Mouse (Mus musculus): Measurements from ENCODE around the gene Pde4b. TPM values are rescaled to one million over a fixed set of nuclear protein-coding genes. Genes with fewer than 3 reads are reported as not detected.

The Pde4b gene
- polyA plus RNA-seq, 1 experiment from 2014 or later, result 43.4 TPM

GRCm38 (mm10) chr4:102591798-102592197, 504.5 kb downstream of the Pde4b start:
- H3K4me3 ChIP-seq (ENCODE audit: low read length), result peak overlapping the region; percentile 11; the same call in 1 of the 2 replicates
- H3K36me3 ChIP-seq (ENCODE audit: control insufficient read depth, insufficient read depth, low read length), result no peaks in the 10 kb centered on the region
- peak overlapping the region; percentile 44 for H3K4me2 ChIP-seq (ENCODE audit: low read length)
- peak overlapping the region; percentile 54 for H3K9ac ChIP-seq (ENCODE audit: low read depth, low read length)
- no peaks in the 10 kb centered on the region for H3K9me3 ChIP-seq (ENCODE audit: control insufficient read depth, low read length)
- WGBS, result 18% methylated on average over 4 of the region's 4 CpGs
- H3K27me3 ChIP-seq (replicated peaks; ENCODE audit: control insufficient read depth, insufficient read depth, low read length), result no peaks in the 10 kb centered on the region
- ATAC-seq, result peak; percentile 54; the same call in 1 of the 2 replicates
- peaks cover 27% of the 10 kb centered on the region for H3K4me1 ChIP-seq (ENCODE audit: control insufficient read depth, insufficient read depth, low read depth, low read length)
- peak overlapping the region; percentile 63 for H3K27ac ChIP-seq (ENCODE audit: low read depth, low read length)

DNA sequence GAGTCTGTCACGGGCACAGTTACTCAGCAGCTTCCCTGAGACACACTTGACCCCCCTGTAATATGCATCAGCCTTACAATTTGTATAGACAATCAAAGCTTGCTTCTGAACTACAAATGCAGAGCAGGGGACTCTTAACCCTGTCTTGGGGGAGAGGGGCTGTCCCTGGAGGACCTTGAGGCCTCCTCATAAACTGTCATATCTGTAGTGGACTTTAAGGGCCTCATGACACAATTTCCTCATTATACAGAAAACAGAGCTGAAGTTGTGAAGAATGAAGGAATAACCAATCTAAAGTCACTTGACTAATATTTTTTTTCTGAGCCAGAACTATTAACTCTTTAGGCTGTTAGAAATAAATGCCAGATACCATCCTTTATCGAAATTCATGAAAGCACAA, 505.2 kb downstream of the Pde4b start:
- ATAC-seq, result no peak
- H3K9me3 ChIP-seq (ENCODE audit: control insufficient read depth, low read length), result no peaks in the 10 kb centered on the region
- peak overlapping the region; percentile 44 for H3K4me2 ChIP-seq (ENCODE audit: low read length)
- peak overlapping the region; percentile 63 for H3K27ac ChIP-seq (ENCODE audit: low read depth, low read length)
- peaks cover 27% of the 10 kb centered on the region for H3K4me1 ChIP-seq (ENCODE audit: control insufficient read depth, insufficient read depth, low read depth, low read length)
- peaks cover 7% of the 10 kb centered on the region for H3K36me3 ChIP-seq (ENCODE audit: control insufficient read depth, insufficient read depth, low read length)
- 58% methylated on average over 2 of the region's 2 CpGs for WGBS
- H3K27me3 ChIP-seq (replicated peaks; ENCODE audit: control insufficient read depth, insufficient read depth, low read length), result no peaks in the 10 kb centered on the region
- H3K9ac ChIP-seq (ENCODE audit: low read depth, low read length), result peak overlapping the region; percentile 54
- H3K4me3 ChIP-seq (ENCODE audit: low read length), result no peak overlapping the region

GRCm38 (mm10) chr4:102593631-102594030, 506.3 kb downstream of the Pde4b start:
- H3K36me3 ChIP-seq (ENCODE audit: control insufficient read depth, insufficient read depth, low read length), result peaks cover 11% of the 10 kb centered on the region
- no peak overlapping the region for H3K9ac ChIP-seq (ENCODE audit: low read depth, low read length)
- H3K27me3 ChIP-seq (replicated peaks; ENCODE audit: control insufficient read depth, insufficient read depth, low read length), result no peaks in the 10 kb centered on the region
- no peak overlapping the region for H3K27ac ChIP-seq (ENCODE audit: low read depth, low read length)
- no peak overlapping the region for H3K4me3 ChIP-seq (ENCODE audit: low read length)
- no peaks in the 10 kb centered on the region for H3K9me3 ChIP-seq (ENCODE audit: control insufficient read depth, low read length)
- H3K4me2 ChIP-seq (ENCODE audit: low read length), result no peak overlapping the region; the same call in 1 of the 2 replicates
- no peak for ATAC-seq
- H3K4me1 ChIP-seq (ENCODE audit: control insufficient read depth, insufficient read depth, low read depth, low read length), result peaks cover 23% of the 10 kb centered on the region
- WGBS, result 58% methylated on average over 4 of the region's 4 CpGs

- Histone ChIP-seq H3K9me3 (ENCODE audit: control insufficient read depth, low read length) (no peaks in the 10 kb centered on the region), H3K4me1 (ENCODE audit: control insufficient read depth, insufficient read depth, low read depth, low read length) (peaks cover 15% of the 10 kb centered on the region), H3K36me3 (ENCODE audit: control insufficient read depth, insufficient read depth, low read length) (peaks cover 18% of the 10 kb centered on the region), H3K4me2 (ENCODE audit: low read length) (no peak overlapping the region), H3K27ac (ENCODE audit: low read depth, low read length) (no peak overlapping the region), H3K9ac (ENCODE audit: low read depth, low read length) (no peak overlapping the region), H3K4me3 (ENCODE audit: low read length) (no peak overlapping the region), H3K27me3 (replicated peaks; ENCODE audit: control insufficient read depth, insufficient read depth, low read length) (no peaks in the 10 kb centered on the region)
- WGBS, result 71% methylated on average over 3 of the region's 3 CpGs
- no peak for ATAC-seq
Measured at GRCm38 (mm10) chr4:102594506-102594905, 507.2 kb downstream of the Pde4b start.

GRCm38 (mm10) chr4:102603968-102604367, 516.6 kb downstream of the Pde4b start:
- no peaks in the 10 kb centered on the region for H3K4me1 ChIP-seq (ENCODE audit: control insufficient read depth, insufficient read depth, low read depth, low read length)
- no peak for ATAC-seq
- WGBS, result 92% methylated on average over 3 of the region's 3 CpGs

GRCm38 (mm10) chr4:102605231-102605630, 517.9 kb downstream of the Pde4b start:
- peaks cover 16% of the 10 kb centered on the region for H3K36me3 ChIP-seq (ENCODE audit: control insufficient read depth, insufficient read depth, low read length)
- no peak overlapping the region for H3K4me3 ChIP-seq (ENCODE audit: low read length)
- H3K4me2 ChIP-seq (ENCODE audit: low read length), result no peak overlapping the region
- H3K9ac ChIP-seq (ENCODE audit: low read depth, low read length), result no peak overlapping the region
- WGBS, result 90% methylated on average over 8 of the region's 8 CpGs
- H3K9me3 ChIP-seq (ENCODE audit: control insufficient read depth, low read length), result no peaks in the 10 kb centered on the region
- H3K27ac ChIP-seq (ENCODE audit: low read depth, low read length), result no peak overlapping the region
- ATAC-seq, result no peak
- H3K4me1 ChIP-seq (ENCODE audit: control insufficient read depth, insufficient read depth, low read depth, low read length), result no peaks in the 10 kb centered on the region
- H3K27me3 ChIP-seq (replicated peaks; ENCODE audit: control insufficient read depth, insufficient read depth, low read length), result no peaks in the 10 kb centered on the region

More at GRCm38 (mm10) chr4:102603968-102604367, 516.6 kb downstream of the Pde4b start:
- no peak overlapping the region for H3K4me3 ChIP-seq (ENCODE audit: low read length)
- no peaks in the 10 kb centered on the region for H3K9me3 ChIP-seq (ENCODE audit: control insufficient read depth, low read length)
- no peak overlapping the region for H3K4me2 ChIP-seq (ENCODE audit: low read length)
- H3K9ac ChIP-seq (ENCODE audit: low read depth, low read length), result no peak overlapping the region
- peaks cover 24% of the 10 kb centered on the region for H3K36me3 ChIP-seq (ENCODE audit: control insufficient read depth, insufficient read depth, low read length)
- H3K27me3 ChIP-seq (replicated peaks; ENCODE audit: control insufficient read depth, insufficient read depth, low read length), result no peaks in the 10 kb centered on the region
- no peak overlapping the region for H3K27ac ChIP-seq (ENCODE audit: low read depth, low read length)

GRCm38 (mm10) chr4:102605722-102606341, 518.5 kb downstream of the Pde4b start:
- WGBS, result 78% methylated on average over 4 of the region's 4 CpGs
- Histone ChIP-seq H3K9me3 (ENCODE audit: control insufficient read depth, low read length) (no peaks in the 10 kb centered on the region), H3K4me2 (ENCODE audit: low read length) (no peak overlapping the region), H3K27me3 (replicated peaks; ENCODE audit: control insufficient read depth, insufficient read depth, low read length) (no peaks in the 10 kb centered on the region), H3K9ac (ENCODE audit: low read depth, low read length) (no peak overlapping the region), H3K27ac (ENCODE audit: low read depth, low read length) (no peak overlapping the region), H3K4me1 (ENCODE audit: control insufficient read depth, insufficient read depth, low read depth, low read length) (no peaks in the 10 kb centered on the region), H3K4me3 (ENCODE audit: low read length) (no peak overlapping the region), H3K36me3 (ENCODE audit: control insufficient read depth, insufficient read depth, low read length) (peaks cover 16% of the 10 kb centered on the region)
- no peak for ATAC-seq

GRCm38 (mm10) chr4:102606825-102607224, 519.5 kb downstream of the Pde4b start:
- H3K27me3 ChIP-seq (replicated peaks; ENCODE audit: control insufficient read depth, insufficient read depth, low read length), result no peaks in the 10 kb centered on the region
- 88% methylated on average over 8 of the region's 8 CpGs for WGBS
- H3K9ac ChIP-seq (ENCODE audit: low read depth, low read length), result no peak overlapping the region
- ATAC-seq, result no peak
- H3K4me2 ChIP-seq (ENCODE audit: low read length), result no peak overlapping the region
- no peak overlapping the region for H3K27ac ChIP-seq (ENCODE audit: low read depth, low read length)
- H3K4me3 ChIP-seq (ENCODE audit: low read length), result no peak overlapping the region
- no peaks in the 10 kb centered on the region for H3K9me3 ChIP-seq (ENCODE audit: control insufficient read depth, low read length)
- no peaks in the 10 kb centered on the region for H3K4me1 ChIP-seq (ENCODE audit: control insufficient read depth, insufficient read depth, low read depth, low read length)
- H3K36me3 ChIP-seq (ENCODE audit: control insufficient read depth, insufficient read depth, low read length), result peaks cover 14% of the 10 kb centered on the region

GRCm38 (mm10) chr4:102607744-102608416, 520.5 kb downstream of the Pde4b start:
- ATAC-seq, result no peak
- no peak overlapping the region for H3K4me3 ChIP-seq (ENCODE audit: low read length)
- H3K4me1 ChIP-seq (ENCODE audit: control insufficient read depth, insufficient read depth, low read depth, low read length), result no peaks in the 10 kb centered on the region
- no peak overlapping the region for H3K9ac ChIP-seq (ENCODE audit: low read depth, low read length)
- H3K9me3 ChIP-seq (ENCODE audit: control insufficient read depth, low read length), result no peaks in the 10 kb centered on the region
- peaks cover 8% of the 10 kb centered on the region for H3K36me3 ChIP-seq (ENCODE audit: control insufficient read depth, insufficient read depth, low read length)
- WGBS, result 93% methylated on average over 7 of the region's 7 CpGs
- no peak overlapping the region for H3K4me2 ChIP-seq (ENCODE audit: low read length)
- no peaks in the 10 kb centered on the region for H3K27me3 ChIP-seq (replicated peaks; ENCODE audit: control insufficient read depth, insufficient read depth, low read length)
- H3K27ac ChIP-seq (ENCODE audit: low read depth, low read length), result no peak overlapping the region
